Mouse (Mus musculus) CH12.LX (cell line): Measurements from ENCODE around the gene Dnaaf1.

Experiments used
- CHD1 ChIP-seq: IDR thresholded peaks from 2 replicates; pipeline ENCODE4 v1.6.1; 2012; ENCODE audit warnings: low read depth, low read length, improper control_type of control experiment, inconsistent platforms
- CTCF ChIP-seq, 2 experiments: IDR thresholded peaks in 1 of 2; conservative IDR thresholded peaks in 1 of 2; 2 replicates each; pipeline ENCODE4 v1.5.1; 2011 to 2012; ENCODE audit warnings: low read depth in 2 of 2, low read length in 2 of 2, improper control_type of control experiment in 1 of 2, inconsistent platforms in 1 of 2, mild to moderate bottlenecking in 1 of 2, moderate library complexity in 1 of 2
- E2F4 ChIP-seq: IDR thresholded peaks from 2 replicates; pipeline ENCODE4 v1.6.1; 2011; ENCODE audit warnings: low read depth, low read length, improper control_type of control experiment; ENCODE audit not compliant: insufficient replicate concordance
- ETS1 ChIP-seq: conservative IDR thresholded peaks from 2 replicates; pipeline ENCODE4 v1.6.1; 2012; ENCODE audit warnings: low read depth, mild to moderate bottlenecking, inconsistent platforms, low read length, improper control_type of control experiment, moderate library complexity
- JUN ChIP-seq: IDR thresholded peaks from 2 replicates; pipeline ENCODE4 v1.6.1; 2011; ENCODE audit warnings: low read depth, mild to moderate bottlenecking, low read length, improper control_type of control experiment, moderate library complexity; ENCODE audit not compliant: insufficient read depth
- MEF2A ChIP-seq: IDR thresholded peaks from 2 replicates; pipeline ENCODE4 v1.6.1; 2014; ENCODE audit warnings: low read depth, mild to moderate bottlenecking, inconsistent platforms, low read length, improper control_type of control experiment, borderline replicate concordance
- NRF1 ChIP-seq: IDR thresholded peaks from 2 replicates; pipeline ENCODE4 v1.6.1; 2014; ENCODE audit warnings: low read depth, mild to moderate bottlenecking, inconsistent platforms, low read length, improper control_type of control experiment, moderate library complexity
- POLR2A ChIP-seq: IDR thresholded peaks from 2 replicates; pipeline ENCODE4 v1.6.1; 2011; ENCODE audit warnings: low read depth, mild to moderate bottlenecking, improper control_type of control experiment, low read length
- RCOR1 ChIP-seq: conservative IDR thresholded peaks from 2 replicates; pipeline ENCODE4 v1.6.1; 2012; ENCODE audit warnings: low read depth, mild to moderate bottlenecking, inconsistent platforms, low read length, improper control_type of control experiment
- UBTF ChIP-seq: IDR thresholded peaks from 2 replicates; pipeline ENCODE4 v1.6.1; 2012; ENCODE audit warnings: low read depth, mild to moderate bottlenecking, inconsistent platforms, low read length, improper control_type of control experiment, moderate library complexity
- USF1 ChIP-seq: IDR thresholded peaks from 2 replicates; pipeline ENCODE4 v1.6.1; 2014; ENCODE audit warnings: low read depth, mild to moderate bottlenecking, inconsistent platforms, low read length, improper control_type of control experiment
- ZNF384 ChIP-seq: IDR thresholded peaks from 2 replicates; pipeline ENCODE4 v1.6.1; 2012; ENCODE audit warnings: low read depth, low read length, improper control_type of control experiment, inconsistent platforms

DNA sequence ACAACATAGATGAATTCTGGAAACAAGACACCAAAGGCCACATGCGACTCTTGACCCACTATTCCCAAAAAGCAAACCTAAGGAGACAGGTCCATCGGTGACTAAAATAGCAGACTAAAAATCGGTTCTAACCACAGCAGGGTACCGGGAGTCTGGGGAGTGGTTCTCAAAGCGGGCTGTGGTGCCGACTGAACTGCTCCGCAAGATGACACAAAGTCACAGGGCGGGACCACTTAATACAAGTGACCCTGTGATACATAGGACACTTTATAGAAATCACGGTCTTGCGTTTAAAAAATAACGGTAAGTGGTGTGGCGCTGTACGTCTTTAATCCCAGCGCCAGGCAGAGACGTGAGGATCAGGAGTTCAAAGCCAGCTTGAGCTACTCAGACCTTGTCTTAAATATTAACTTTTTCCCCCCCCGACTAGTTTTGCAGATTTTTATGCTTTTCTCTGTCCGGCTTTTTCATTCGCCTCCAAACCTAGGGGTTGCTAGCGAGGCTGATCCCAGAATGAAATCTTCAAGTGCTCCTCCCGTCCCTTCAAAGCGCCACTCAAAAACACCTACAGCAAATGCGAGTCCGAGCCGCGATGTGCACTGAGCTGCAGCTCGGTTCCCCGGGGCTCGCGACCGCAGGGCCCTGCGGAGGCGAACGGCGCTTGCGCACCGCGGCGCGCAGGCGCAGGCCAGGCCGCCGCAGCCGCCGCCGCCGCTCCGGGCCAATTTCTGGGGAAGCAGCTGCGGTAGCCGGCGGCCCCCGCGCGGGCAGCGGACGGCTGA lies 17.0 kb upstream of the Dnaaf1 start:
- TF ChIP-seq NRF1 (peak; percentile 98), ZNF384 (no peak), ETS1 (no peak), CTCF (conservative IDR thresholded peaks at IDR 0.05 in 1 of 2, IDR thresholded peaks at IDR 0.05 in 1 of 2; ENCODE audit: low read depth in 2 of 2, low read length in 2 of 2) (no peak), UBTF (peak; percentile 76; the same call in 1 of the 2 replicates), CHD1 (no peak), POLR2A (no peak), JUN (no peak), E2F4 (no peak), RCOR1 (no peak), MEF2A (no peak; the same call in 1 of the 2 replicates), USF1 (no peak)
